Mouse (Mus musculus) cerebellum, adult 11 months (tissue): Measurements from ENCODE around the gene Otoa.

Source experiments
- DNase-seq: peaks from one replicate; pipeline ENCODE4 v3.0.0; 2022

Otoa gene

GRCm38 (mm10) chr7:121081350-121081749 lies at the start of gene Otoa:
Gene Otoa (plus strand): TSS chr7:121081650.
- no peak for DNase-seq

DNA sequence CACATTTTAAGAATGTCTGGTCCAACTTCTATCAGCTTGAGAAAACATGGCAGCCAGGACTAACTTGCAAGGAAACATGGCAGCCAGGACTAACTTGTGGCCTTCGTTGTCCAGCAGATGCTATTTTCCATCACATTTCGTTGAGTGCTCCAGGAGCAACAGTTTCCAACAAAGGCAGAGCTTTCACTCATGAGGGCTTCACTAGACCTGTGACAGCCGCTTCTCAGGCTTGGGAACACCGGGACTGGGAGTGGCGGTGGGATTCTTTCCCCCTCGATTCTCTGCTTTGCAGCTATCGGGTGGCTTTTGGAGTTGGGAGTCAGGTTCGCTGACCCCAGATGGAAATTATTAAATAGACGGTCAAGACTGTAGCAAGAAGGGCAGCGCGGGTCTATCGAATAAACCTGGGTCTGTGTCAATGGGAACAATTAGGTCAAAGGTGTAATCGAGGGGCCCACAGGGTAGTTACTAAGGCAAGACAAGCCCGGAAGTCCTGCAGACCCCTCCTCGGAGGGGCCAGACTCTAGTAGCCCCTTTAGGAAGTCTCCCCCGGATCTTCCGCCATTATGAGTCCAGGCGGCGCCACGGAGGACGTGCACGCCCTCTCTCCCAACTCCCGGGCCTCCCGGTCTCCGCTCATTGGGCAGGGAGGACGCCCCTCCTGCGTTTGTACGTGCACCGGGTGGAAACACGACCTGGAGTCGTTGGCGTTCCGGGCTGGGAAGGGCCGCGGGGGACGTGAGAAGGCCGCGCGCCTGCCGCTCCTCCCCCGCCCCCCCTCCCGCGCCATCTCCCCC lies 47.4 kb upstream of the Otoa start, which contains the start of gene Mettl9:
Gene Mettl9 (plus strand): TSS at position 590 of the 797 bp plus-strand sequence.
- DNase-seq, result peak; percentile 91

DNA sequence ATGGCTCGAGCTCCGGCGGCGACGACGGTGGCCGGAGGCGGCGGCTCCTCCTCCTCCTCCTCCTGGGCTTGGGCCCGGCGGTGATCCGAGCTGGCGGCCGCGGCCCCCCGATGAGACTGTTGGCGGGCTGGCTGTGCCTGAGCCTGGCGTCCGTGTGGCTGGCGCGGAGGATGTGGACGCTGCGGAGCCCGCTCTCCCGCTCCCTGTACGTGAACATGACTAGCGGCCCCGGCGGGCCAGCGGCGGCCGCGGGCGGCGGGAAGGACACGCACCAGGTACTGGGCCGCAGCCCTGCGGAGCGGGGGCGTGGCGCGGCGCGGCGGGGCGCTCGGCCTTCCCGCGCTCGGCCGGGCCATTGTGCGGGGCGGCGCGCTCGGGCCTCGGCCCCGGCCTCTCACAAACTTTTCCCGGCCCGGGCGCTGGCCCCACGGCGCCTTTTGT lies 46.7 kb upstream of the Otoa start:
- no peak for DNase-seq

- no peak for DNase-seq
Measured at GRCm38 (mm10) chr7:121035161-121035721, 46.2 kb upstream of the Otoa start.

- DNase-seq, result no peak
Measured at GRCm38 (mm10) chr7:121040595-121040994, 40.9 kb upstream of the Otoa start.

- DNase-seq, result no peak
Measured at GRCm38 (mm10) chr7:121041989-121042388, 39.5 kb upstream of the Otoa start.

DNA sequence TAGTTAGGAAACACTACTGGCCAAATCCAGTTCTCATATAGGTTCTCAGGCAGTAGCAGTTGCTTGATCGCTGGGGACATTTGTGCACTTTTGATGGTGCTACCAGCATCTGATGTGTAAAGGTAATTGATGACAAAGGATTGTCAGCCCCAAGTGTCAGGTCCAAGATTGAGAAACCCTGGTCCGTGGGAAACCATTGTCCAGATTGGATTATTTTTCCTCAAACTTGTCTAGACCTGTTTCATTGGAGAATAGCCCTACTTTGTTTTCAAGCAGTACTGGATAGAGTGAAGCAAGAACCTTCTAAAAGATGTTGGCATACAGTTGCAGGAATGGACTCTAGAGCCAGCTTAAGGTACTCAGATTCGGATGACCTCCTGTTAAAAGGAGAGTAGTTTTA lies 38.4 kb upstream of the Otoa start:
- no peak for DNase-seq

- no peak for DNase-seq
Measured at GRCm38 (mm10) chr7:121043510-121043909, 37.9 kb upstream of the Otoa start.

- no peak for DNase-seq
Measured at GRCm38 (mm10) chr7:121044251-121044650, 37.2 kb upstream of the Otoa start.

DNA sequence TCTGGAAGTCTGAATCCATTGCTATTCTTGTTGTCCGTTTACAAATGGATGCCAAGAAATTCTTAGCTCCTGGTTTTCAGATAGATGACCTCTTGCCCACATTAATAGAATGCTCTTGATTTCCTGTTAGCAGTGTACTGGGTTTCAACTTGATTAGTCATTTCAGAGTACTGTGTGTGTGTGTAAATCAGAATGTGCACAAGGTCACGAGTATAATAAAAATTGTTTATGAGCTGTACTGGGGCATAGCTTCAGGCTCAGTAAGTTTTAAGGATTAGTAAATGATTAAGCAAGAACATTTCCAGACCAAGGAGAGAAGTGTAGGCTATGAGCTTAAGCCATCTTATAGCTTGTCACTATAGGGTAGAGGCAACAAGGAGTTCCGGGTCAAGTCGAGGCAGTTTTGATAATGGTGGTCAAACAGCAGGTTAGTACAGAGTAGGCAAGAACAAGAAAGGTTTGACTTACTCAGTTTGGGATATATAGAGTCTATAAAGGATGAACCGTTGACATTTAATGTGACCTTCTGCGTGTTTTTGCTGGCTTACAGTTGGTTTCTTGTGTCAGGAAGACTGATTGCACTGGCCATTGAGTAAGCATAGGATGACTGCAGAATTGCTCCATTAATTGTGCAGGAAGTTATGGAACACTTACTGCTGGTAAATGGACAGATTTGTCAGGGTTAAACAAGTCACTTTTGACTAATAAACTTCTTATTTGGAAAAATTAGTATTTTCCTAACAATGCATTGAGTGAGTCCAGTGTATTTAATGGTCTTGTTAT lies 35.6 kb upstream of the Otoa start:
- no peak for DNase-seq

GRCm38 (mm10) chr7:121047624-121048023 lies 33.8 kb upstream of the Otoa start:
- DNase-seq, result no peak

DNA sequence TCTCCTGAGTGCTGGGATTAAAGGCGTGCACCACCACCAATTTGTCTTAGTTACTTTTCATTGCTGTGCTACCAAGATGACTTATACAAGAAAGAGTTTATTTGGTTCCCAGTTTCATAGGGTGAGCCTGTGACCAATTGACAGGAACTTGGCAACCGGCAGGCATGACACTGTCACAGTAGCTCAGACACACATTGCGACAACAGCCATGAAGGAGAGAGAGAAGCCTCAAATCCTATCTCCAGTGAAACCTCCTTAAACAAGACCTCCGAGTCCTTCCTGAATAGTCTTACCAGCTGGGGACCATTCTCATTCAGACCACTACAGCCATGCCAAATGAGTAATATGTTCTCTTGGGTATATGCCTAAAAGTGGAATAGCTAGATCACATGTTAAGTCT lies 28.4 kb upstream of the Otoa start:
- no peak for DNase-seq

- DNase-seq, result no peak
Measured at GRCm38 (mm10) chr7:121059477-121060218, 21.8 kb upstream of the Otoa start.

- DNase-seq, result no peak
Measured at GRCm38 (mm10) chr7:121064309-121064708, 17.1 kb upstream of the Otoa start.

- DNase-seq, result no peak
Measured at GRCm38 (mm10) chr7:121071276-121071675, 10.2 kb upstream of the Otoa start.

DNA sequence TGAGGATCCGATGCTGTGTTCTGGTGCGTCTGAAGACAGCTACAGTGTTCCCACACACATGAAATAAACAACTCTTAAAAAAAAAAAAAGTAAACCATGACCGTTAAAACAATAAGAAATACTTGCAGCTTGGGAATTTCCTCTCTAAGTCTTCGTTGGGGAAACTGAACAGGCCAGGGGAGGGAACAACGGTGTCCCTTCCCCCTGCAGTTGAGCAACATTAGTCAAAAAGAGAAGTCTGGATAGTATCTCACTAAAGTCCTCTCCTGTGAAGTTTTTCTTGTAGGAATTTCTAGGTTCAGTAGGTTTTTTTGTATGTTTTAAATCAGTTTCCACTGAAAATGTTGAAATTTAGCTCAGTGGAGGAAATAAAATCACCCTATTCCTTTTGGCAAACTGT lies 8.9 kb upstream of the Otoa start:
- no peak for DNase-seq

GRCm38 (mm10) chr7:121074281-121074680 lies 7.2 kb upstream of the Otoa start, which contains the start of gene Igsf6:
Gene Igsf6 (minus strand): TSS chr7:121074572.
- no peak for DNase-seq

- no peak for DNase-seq
Measured at GRCm38 (mm10) chr7:121074801-121075400, 6.5 kb upstream of the Otoa start.

DNA sequence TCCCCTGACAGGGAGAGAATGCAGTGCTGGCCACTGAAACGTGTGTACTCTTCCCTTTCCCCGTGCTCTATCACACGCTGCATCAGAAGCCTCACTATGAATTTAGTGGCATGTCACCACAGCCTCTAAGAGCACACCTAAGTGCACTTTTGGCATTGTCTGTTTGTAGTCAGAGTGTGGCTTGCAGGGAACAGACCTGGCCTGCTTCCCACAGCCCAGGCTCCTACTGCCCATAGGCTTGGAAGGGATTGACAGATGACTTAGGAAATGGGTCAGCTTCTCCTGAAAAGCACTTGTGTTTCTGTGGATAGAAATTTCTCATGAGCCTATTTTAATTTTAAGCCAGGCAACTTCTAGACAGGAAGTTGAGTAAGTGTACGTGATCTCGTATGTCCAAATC lies 6.0 kb upstream of the Otoa start:
- peak; percentile 6 for DNase-seq

DNA sequence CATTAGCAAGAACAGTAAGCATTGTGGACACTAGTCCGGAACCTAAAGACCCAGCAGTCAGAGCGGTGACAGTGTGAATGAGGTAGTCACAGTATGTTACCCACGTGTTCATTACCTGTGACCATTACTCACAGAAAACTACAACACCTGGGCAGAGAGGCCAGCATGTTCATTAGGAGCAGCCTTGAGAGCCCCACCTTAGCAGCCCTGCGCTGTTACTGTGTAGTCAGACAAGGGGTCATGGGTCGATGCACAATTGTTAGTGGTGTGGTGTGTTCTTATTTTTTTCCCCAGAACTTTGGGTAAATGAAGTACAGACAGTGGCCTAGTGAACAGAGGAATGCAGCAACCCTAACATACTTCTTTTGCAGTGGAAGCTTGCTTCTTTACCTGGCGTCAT lies 4.1 kb upstream of the Otoa start:
- DNase-seq, result no peak

GRCm38 (mm10) chr7:121077829-121078228 lies 3.6 kb upstream of the Otoa start:
- peak; percentile 44 for DNase-seq

- no peak for DNase-seq
Measured at GRCm38 (mm10) chr7:121081816-121082215, 366 bp downstream of the Otoa start.
